Mouse (Mus musculus) layer of hippocampus, postnatal 25 days (tissue): ENCODE results near the gene Trp73. TPM values are rescaled to one million over a fixed set of nuclear protein-coding genes. Genes with fewer than 3 reads are reported as not detected.
A peak's percentile ranks its signal among the peaks of the same experiment; 100 is the strongest.

Experiments
- DNase-seq, 2 experiments: peaks; one replicate each; pipeline ENCODE4 v3.0.0; 2022; ENCODE audit warnings: mixed read lengths in 2 of 2, low spot score in 1 of 2; ENCODE audit errors: extremely low spot score in 1 of 2
- total RNA-seq, 2 experiments: library from RNA; stranded (reverse); gene quantifications; 2 replicates each; pipeline ENCODE4 v1.2.3; 2021

Trp73 gene
- total RNA-seq, 2 experiments from 2014 or later = 2.4 to 3.1 TPM

DNA sequence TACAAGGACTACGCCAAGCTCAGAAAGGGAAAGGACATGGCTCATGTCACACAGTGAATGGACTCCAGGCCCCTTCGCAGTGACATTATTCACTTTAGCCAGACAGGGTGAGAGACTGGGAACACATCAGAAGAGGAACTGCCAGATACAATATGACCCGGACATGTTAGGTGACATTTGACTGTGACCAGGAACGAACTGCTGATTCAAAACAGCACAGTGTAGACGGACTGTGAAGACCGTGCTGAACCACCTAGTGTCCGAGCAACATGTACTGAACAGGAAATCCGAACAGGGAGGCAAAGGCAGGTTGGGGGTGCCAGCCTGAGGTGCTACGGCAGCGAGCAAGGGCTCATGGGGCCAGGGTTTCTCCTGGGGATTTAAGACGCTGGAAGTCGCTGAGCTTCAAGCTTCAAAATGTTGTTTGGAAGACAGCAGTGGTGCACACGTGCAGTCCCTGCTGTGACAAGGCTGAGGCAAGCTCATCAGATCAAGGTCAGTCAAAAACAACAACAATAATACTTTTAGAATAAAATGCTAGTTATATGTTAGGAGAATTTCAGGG is 33.4 kb downstream of the Trp73 start:
- DNase-seq = no peak

DNA sequence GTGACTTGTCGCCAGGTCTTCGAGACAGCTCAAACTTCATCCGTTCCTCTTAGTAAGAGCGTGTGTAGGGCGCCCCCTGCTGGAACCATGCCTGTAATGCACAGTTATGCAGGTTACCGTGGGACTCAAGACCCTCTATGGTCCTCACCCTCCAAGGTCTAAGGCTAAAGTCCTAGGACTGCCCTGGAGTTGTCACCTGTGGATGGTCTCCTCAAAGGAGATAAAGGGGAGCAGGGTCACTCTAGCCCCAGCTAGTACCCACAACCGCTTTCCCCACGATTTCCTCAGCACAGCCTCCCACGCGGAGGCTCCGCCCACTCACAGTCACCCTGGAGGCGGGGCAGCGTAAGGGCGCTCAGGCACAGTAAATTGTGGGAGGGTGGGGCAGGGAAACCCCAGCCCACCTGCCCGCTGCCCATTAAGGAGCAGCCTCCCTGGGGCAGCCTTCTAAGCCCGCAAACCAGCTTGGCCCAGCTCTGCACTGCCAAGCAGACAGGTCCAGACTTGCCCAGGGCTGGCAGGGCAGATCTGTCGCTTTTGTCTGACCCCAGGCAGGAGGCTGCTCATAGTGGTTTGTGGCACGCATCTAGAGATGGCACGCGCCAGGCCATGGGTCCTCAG is 34.5 kb downstream of the Trp73 start:
- peak; percentile 53 to 77 for DNase-seq

DNA sequence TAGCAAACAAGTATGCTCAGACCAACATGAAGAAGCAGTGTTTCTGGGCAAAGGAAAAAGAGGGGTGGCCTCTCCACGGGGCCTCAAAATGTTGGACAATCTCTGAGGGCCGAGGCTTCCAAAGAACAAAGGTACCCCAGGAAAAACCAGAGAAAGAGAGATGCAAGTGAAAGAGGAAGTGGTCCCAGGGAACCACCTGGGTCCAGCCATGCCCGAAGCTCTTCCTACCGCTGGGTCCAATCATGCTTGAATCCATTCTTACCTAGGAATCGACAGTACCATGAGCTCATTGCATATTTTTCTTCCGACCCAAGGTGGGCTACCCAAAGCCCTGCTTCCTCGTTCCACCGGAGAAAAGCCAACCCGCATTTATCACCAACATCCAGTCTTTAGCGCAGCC is 36.1 kb downstream of the Trp73 start:
- no peak for DNase-seq

DNA sequence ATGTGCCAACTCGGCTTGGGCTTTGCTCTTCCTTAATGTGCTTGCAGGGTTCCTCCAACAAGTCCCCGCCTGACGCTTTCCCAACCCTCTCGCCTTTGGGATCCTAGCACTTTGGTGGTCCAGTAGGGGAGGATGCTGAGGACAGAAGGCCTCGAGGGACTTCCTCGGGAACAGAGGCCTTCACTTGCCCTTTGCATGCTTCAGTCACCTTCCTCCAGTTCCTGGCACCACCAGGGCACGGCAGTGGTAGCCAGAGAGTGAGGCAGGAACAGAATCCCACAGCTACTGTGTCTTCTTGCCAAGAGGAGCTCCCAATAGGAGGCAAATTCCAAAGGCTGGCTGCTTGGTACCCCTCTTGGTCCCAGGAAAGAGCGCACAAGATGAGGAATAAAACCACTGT is 36.6 kb downstream of the Trp73 start:
- DNase-seq = no peak

DNA sequence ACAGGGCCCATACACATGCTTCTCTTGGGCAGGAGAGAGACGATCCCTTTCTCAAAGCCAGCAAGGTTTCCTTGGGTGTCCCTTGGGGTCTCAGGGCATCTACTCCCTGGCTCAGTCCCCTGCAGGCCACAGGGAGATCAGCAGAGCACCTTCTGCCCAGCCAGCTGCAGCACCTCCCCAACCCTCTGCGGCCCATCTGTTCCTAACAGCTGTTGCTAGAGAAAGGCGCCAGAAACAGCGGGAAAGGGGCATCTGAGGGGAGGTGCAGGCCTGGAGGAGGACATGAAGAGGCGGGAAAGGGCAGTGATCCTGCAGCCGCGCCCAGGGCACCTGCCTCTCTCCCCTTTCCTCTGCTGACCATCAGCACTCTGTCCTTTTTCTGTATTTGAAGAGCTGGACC is 40.6 kb downstream of the Trp73 start:
- DNase-seq = no peak

DNA sequence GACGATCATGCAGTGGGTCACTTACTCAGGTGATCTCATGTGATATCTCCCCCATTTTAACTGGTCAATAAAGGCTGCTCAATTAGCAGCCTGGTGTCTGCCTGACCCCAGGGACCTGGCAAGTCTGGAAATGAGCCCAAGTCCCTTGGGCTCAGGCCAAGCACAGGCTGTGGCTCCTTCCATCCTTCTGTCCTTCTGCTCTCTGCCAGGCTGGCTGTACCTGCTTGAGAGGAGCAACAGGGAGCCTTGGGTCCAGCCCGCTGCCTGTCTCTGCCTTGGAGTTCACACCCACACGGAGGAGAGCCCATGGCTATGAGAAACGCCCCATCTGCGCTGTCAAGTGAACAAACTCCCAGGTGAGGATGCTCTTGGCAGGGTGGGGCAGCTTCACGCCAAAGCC is 43.9 kb downstream of the Trp73 start:
- no peak for DNase-seq

GRCm38 (mm10) chr4:154093210-154093609 is 46.8 kb downstream of the Trp73 start:
- peak in 1 of 2 experiments; percentile 64 for DNase-seq

DNA sequence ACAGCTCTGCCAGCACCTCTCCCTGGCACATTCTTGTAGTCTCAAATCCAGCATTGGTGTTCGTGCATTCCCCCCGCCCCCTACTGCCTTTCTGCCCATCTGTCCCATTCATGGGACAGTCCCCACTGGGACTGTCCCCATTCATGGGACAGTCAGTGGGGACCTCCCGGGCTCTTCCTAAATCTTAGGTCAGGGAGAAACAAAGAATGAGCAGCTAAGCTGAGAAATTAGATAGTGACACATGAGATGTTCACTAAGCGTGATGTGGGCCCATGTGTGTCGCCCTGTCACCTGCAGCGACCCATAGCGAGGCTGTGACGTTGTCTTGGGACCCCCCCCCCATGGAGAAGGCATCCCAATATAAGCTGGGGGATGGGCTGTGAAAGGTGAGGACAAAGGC is 48.7 kb downstream of the Trp73 start:
- no peak for DNase-seq

GRCm38 (mm10) chr4:154089205-154089604 is 50.8 kb downstream of the Trp73 start:
- no peak for DNase-seq

DNA sequence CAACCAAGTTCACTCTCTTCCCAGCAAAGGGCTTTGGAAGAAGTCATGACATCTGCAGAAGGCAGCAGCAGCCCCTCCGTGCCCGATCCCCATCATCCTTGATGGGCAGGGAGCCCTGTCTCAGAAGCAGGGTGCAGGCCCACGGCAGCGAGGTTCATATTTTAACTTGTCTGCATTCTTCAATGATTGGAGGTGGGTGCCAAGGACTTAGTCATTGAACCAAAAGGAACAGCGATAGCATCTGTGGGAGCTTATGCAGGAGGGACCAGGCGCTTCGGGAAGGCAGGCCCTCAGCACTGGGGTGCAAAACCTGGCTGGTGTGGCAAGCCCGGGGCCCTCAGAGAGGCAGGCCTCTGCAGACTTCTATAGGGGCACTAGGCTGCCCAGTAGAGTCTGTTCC is 53.6 kb downstream of the Trp73 start:
- DNase-seq = no peak

GRCm38 (mm10) chr4:154085856-154086255 is 54.2 kb downstream of the Trp73 start:
- DNase-seq = no peak

DNA sequence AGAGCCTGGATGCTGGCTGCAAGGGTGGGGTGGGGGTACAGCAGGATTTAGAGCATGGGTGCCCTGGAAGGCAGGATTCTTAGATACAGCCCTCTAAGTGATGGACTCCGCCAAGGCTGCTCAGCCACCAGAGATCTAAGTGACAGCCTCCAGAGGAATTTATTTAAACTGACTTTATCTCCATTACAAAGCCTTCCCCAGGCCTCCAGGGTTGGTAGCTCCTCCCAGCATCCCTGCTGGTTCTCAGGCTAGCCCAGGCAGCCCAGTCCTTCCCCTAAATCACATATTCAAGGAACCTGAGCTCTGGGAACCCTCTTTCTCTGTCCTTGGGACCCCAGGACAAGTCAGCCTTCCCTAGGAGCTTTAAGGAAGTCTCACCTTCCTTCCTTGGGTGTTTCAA is 58.0 kb downstream of the Trp73 start:
- DNase-seq = no peak

GRCm38 (mm10) chr4:154081021-154081420 is 59.0 kb downstream of the Trp73 start:
- DNase-seq = no peak

DNA sequence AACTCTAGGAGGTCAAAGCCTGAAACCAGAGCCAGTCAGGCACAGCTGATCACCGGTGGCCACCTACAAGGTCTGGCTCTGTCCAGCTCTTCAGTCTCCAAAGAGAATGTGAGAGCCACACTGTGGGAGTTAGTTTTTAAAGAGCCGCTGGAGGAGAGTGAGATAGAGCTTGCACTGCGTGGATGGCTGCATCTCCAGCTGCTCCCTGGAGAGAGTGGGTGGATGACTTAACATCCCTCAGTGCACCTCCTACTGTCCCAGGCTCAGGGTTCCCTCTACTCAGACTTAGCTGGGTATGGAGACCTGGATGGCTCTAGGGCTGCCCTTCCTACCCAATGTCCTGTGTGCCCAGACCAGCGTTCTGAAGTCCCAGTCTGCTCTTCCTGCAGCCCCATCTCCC is 59.8 kb downstream of the Trp73 start:
- no peak for DNase-seq

DNA sequence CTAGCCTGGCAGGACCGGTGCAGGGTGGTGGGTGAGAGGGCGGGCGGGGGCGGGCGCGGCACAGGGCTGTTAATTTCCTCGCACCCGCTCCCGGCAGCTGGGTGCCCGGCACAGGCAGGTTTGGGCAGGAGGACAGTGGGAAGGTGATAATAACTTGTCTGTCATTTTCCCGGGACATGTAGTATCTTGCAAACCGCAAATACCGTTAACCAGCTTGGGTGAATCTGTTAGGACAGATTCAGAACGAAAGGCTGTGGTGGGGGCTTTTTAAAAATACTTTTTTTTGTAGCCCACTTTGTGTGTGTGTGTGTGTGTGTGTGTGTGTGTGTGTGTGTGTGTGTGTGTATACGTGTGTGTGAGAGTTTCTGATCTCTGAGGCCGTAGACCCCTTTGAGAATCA is 68.1 kb downstream of the Trp73 start:
- no peak for DNase-seq

DNA sequence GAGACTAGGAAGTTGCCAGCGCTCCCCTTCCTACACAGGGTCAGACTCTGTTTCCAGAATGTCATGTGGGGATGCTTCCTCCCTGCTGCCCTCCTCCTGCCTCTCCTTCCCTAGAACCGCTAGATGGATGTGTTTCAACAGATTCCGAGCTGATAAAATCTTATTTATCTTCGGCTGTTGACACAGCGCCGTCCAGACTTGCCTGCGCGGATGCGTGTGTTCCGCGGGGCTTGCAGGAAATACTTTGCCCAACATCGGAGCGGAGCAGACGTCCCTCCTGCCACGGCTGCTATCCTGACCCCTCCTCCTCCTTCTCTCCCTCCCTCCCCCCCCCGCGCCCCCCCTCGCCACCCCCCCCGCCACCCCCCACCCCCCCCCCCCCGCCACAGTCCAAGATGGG is 68.5 kb downstream of the Trp73 start:
- no peak for DNase-seq

GRCm38 (mm10) chr4:154070896-154071295 is 69.1 kb downstream of the Trp73 start:
- DNase-seq = no peak

DNA sequence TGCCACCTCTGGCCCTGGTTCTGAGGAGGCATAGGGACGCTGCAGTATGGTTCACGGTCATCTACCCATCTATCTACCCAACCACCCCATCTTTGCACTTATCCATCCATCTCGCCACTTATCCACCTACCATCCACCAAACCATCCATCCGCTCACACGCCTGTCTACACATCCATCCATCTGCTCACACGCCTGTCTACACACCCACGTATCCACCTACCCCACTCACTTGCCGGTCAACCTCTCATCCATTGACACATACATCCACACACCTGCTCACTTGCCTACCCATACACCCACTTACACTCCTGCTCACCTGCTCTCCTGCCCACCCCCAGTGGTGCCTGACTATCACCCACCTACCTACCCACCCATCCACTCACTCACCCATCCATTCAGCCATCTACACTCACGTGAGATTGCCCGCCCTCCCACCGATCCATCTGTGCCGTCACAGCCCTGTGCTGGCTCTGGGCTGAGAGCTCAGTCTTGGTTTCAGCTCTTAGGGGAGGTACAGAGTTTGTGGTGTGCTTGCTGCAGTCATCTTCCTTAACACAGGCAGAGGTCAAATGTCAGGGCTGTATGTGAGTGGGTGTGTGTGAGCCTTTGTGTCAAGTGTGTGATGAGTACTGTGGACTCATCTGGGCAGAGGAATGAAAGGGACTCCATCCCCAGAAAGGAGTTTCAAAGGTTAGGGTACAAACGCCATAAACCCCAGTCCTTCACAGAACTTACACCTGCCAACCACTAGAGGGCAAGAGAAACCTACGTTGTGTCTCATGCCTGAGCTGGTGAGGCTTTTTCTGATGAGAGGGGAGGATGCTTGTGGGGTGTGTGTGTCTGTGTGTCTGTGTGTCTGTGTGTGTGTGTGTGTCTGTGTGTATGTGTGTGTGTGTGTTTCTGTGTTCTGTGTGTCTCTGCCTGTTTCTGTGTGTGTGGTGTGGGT is 74.9 kb downstream of the Trp73 start:
- peak in 1 of 2 experiments; percentile 24 for DNase-seq

GRCm38 (mm10) chr4:154057696-154058095 is 82.3 kb downstream of the Trp73 start:
- no peak for DNase-seq

GRCm38 (mm10) chr4:154056661-154057060 is 83.3 kb downstream of the Trp73 start:
- DNase-seq = no peak

GRCm38 (mm10) chr4:154056046-154056445 is 84.0 kb downstream of the Trp73 start:
- DNase-seq = no peak

DNA sequence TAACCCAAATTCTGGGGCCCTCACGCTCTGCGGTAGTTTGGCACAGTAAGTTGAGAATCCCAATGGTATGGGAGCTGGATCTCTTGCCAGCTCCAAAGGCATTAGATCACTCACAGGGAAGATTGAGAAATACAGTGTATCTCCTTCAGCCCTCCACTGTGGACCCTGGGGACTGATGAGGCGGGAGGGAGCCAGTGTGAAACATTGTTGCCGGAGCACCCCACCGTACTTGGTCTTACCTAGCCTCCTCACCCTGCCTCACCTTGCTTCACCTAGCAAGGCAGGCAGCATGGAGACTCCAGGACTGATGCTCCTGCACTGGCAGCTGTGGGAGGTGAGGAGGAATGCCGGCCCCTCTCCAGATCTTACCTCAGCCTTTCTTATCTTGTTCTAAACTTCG is 84.5 kb downstream of the Trp73 start:
- DNase-seq = no peak
